Mouse (Mus musculus) CD4-positive, CD25-positive, alpha-beta regulatory T cell, adult 2 months (primary cell): Measurements from ENCODE around the gene Gle1.

ENCODE experiments used
- DNase-seq: peaks from one replicate; pipeline ENCODE4 v3.0.0-alpha.2; 2012; ENCODE audit warnings: low read depth, low spot score

Gene Gle1

DNA sequence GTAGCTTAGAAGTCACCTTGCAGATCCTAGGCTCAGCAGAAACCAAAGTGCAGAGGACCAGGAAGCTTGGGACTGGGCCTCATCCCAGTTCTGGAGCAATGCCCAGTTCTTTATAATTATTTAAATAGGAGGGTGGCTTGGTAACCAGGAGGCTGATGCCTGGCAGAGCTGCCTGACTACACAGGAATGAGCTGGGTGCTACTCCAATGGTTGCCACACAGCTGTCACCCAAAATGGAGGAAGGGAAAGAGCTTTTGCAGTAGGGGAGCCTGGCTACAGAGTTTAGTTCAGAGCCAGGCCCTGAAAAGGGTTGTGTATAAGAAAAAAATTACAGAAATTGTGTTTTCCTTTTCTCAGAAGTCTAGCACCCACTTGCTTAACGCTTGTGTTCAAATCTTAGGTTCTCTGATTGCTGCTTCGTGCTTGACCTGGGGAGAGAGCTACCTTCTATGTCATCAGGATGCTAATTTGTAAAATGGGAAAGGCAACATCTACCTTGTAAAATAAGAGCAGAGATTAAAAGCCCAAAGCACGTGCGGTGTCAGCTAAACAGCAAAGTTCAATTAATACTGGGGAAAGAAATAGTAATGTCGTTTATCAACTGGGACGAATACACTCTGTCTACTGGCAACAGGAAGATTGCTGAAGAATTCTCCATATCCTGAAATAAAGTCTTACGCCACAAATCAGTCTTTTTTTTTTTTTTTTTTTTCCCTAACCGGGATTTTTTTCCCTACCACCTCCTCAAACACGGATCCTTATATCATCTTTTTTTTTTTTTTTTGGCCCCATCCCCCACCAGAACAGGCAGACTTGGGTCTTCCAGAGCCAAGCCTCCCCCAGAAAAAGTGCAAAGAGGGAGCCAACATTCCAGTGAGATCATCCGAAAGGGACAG, 29.4 kb downstream of the Gle1 start:
- DNase-seq = peak; percentile 31

- peak; percentile 97 for DNase-seq
Observed at GRCm38 (mm10) chr2:29965250-29965843, 30.1 kb downstream of the Gle1 start, which contains the start of gene Sptan1. Gene Sptan1 (plus strand): TSS chr2:29965560.

DNA sequence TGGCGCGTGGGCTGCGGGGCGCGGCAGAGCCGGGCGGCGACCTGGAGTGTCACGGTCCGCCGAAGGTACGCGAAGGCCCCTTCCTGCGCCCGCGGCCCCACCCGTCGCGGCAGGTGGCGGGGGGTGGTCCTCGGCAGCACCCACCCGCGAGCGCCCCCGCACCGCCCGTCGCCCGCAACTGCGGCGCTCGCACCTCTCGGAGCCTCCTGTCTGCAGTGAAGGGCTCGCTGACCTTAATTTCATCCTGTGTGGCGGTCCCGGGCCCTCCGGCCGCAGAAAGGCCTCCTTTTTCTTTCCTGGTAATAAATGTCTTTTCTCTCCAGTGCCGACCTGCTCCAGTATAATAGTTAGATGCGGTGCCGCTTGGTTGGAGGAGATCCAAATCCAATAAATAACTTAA, 30.7 kb downstream of the Gle1 start:
- peak; percentile 67 for DNase-seq

- peak; percentile 38 for DNase-seq
Observed at GRCm38 (mm10) chr2:29966826-29967225, 31.6 kb downstream of the Gle1 start.

- DNase-seq = no peak
Observed at GRCm38 (mm10) chr2:29967768-29968167, 32.5 kb downstream of the Gle1 start.

DNA sequence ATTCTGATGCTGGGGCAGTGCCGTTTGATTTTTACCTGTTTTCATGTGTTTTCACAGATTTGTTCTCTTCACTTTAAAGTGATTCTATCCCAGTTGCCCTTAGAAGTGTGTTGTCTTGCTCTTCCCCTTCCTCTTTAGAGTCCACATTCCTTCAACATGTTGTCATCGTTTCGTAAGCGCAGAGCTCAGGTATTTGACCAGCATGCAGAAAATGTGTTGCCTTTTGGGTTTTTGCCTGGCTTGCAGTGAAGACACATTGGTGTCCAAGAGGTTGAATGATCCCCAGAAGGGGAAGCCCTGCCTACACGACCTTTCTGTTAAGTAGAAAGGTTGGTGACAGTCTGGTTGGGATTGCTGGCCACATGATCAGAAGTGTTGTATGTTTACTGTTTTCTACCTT, 33.4 kb downstream of the Gle1 start:
- no peak for DNase-seq

GRCm38 (mm10) chr2:29971838-29972635, 36.8 kb downstream of the Gle1 start:
- no peak for DNase-seq

DNA sequence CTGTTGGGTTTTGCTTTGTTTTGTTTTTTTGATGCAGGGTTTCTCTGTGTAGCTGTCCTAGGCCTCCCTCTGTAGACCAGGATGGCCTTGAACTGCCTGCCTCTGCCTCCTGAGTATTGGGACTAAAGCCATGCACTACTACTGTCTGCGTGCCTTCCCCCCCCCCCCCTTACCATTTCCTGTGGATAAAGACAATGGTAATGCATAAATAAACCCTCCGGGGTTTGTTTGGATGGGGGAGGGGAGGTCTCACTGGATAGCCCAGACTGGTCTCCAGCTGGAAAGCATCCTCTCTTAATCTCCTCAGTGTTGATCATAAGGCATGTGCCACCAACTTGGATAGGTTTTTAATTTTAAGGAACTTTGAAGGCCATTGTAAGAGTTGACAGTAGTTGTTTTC, 38.3 kb downstream of the Gle1 start:
- peak; percentile 17 for DNase-seq

GRCm38 (mm10) chr2:29977307-29977706, 42.1 kb downstream of the Gle1 start:
- DNase-seq = peak; percentile 82

DNA sequence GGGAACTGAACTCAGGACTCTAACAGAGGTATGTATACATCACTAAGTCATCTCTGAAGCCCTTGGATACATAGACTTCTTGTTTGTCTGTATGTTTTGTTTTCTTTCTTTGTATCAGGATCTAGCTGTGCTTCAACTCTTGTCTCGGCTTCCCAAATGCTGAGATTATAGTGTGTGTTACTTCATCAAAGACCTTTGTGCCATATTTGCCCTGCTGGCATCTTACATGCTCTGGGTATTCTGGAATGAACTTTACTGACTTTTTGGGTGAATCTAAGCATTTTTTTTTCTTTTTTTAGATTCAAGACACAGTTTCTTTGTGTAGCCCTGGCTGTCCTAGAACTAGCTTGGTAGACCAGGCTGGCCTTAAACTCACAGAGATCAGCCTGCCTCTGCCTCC, 45.4 kb downstream of the Gle1 start:
- no peak for DNase-seq

DNA sequence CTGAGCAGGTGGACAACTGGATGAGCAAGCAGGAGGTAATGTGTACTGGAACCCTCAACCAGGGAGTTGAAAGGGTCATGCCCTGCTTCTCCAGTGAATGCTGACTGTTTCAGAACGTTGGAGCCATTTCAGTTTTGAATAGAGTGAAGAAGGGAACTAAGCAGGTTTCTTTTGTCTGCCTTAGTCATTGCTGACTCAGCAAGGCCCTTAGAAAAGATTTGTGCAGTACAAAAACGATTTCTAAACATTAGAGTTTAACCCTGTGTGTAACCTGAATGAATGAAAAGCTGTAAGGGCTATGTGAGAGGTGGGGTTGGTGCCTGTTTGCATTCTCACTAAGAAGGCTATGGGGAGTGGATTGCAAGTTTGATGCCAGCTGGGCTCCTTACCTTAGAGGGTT, 56.7 kb downstream of the Gle1 start:
- DNase-seq = no peak

GRCm38 (mm10) chr2:30009101-30009500, 73.9 kb downstream of the Gle1 start:
- no peak for DNase-seq
